18 mouse cellular contexts compared by ENCODE assay signal in genomic region chr8:11341111-11341566, GRCm38 (mm10). TPM values are rescaled to one million over a fixed set of nuclear protein-coding genes. Genes with fewer than 3 reads are reported as not detected.
A peak's percentile ranks its signal among the peaks of the same experiment; 100 is the strongest.
DNase-seq lines count a peak whose midpoint lies in the region; ATAC-seq and TF ChIP-seq lines count a peak whose summit lies in the region.
"Had no signal": no experiment of that assay in that cellular context is flagged by ENCODE, and none has a peak within 500 bp of the region (broad histone marks: within the 10 kb centered on the region; RNA-seq: fewer than 3 reads in every experiment).

No protein-coding gene starts in this region.

- intact Hi-C loops in heart, postnatal 25 days (cut with DNase I): no loop called here

- no peak for DNase-seq in heart, postnatal 25 days (ENCODE audit: low spot score)
- DNase-seq in lung, postnatal 0 days (ENCODE audit: low spot score): no peak
- no peak for DNase-seq in lung, postnatal 36 days
- DNase-seq in splenic B cell, adult 2 months (ENCODE audit: low read depth, low spot score): peak; percentile 1
- DNase-seq in left cerebral cortex, adult 9 months (ENCODE audit: low spot score in 2 of 2): no peak
- DNase-seq in thymus, postnatal 0 days (ENCODE audit: low spot score): no peak
- DNase-seq: cerebellum, postnatal 10 days; thymus, postnatal 25 days had no signal

- peaks cover 6% of the 10 kb centered on the region; the same call in 1 of the 2 replicates for H3K36me3 ChIP-seq in heart, embryonic 13.5 days
- no peaks in the 10 kb centered on the region for H3K36me3 ChIP-seq in lung, postnatal 0 days (ENCODE audit: insufficient read depth, low read length)
- no peaks in the 10 kb centered on the region for H3K36me3 ChIP-seq in heart, embryonic 15.5 days
- H3K36me3 ChIP-seq in splenic B cell, adult 2 months (ENCODE audit: control insufficient read depth, insufficient read depth, low read length, poor library complexity, severe bottlenecking): no peaks in the 10 kb centered on the region
- H3K36me3 ChIP-seq: intestine, embryonic 15.5 days; liver, embryonic 15.5 days; midbrain, embryonic 10.5 days; stomach, embryonic 15.5 days had no signal

- H3K4me3 ChIP-seq in heart, embryonic 13.5 days: no peak overlapping the region
- no peak overlapping the region for H3K4me3 ChIP-seq in lung, postnatal 0 days (ENCODE audit: low read depth, low read length)
- H3K4me3 ChIP-seq in heart, embryonic 15.5 days: no peak overlapping the region
- H3K4me3 ChIP-seq: erythroblast, embryonic 14.5 days; intestine, embryonic 15.5 days; liver, embryonic 15.5 days; midbrain, embryonic 10.5 days; stomach, embryonic 15.5 days had no signal

- H3K4me1 ChIP-seq in heart, embryonic 13.5 days: peaks cover 81% of the 10 kb centered on the region
- peaks cover 37% of the 10 kb centered on the region for H3K4me1 ChIP-seq in lung, postnatal 0 days (ENCODE audit: insufficient read depth, low read depth, low read length)
- peaks cover 66% of the 10 kb centered on the region for H3K4me1 ChIP-seq in heart, embryonic 15.5 days (replicated peaks)

- ATAC-seq in heart, embryonic 13.5 days (ENCODE audit: extremely low read depth, insufficient number of reproducible peaks, low FRiP score, low TSS enrichment): no peak
- ATAC-seq in lung, postnatal 0 days: no peak
- ATAC-seq in heart, embryonic 15.5 days (replicated peaks; ENCODE audit: insufficient number of reproducible peaks, insufficient read depth, low FRiP score, low read depth): no peak
- ATAC-seq: CD4-positive, CD25-positive, alpha-beta regulatory T cell, adult 4 months; forebrain, embryonic 16.5 days had no signal

- H3K4me2 ChIP-seq in heart, embryonic 13.5 days: no peak overlapping the region
- no peak overlapping the region for H3K4me2 ChIP-seq in lung, postnatal 0 days (replicated peaks; ENCODE audit: low read depth, low read length)
- H3K4me2 ChIP-seq in heart, embryonic 15.5 days: no peak overlapping the region
- H3K4me2 ChIP-seq: intestine, embryonic 15.5 days; liver, embryonic 15.5 days; stomach, embryonic 15.5 days had no signal

- WGBS in heart, embryonic 13.5 days: 52% methylated on average over 3 of the region's 3 CpGs
- WGBS in lung, postnatal 0 days: 28% methylated on average over 3 of the region's 3 CpGs
- 55% methylated on average over 3 of the region's 3 CpGs for WGBS in heart, embryonic 15.5 days

- no peaks in the 10 kb centered on the region for H3K9me3 ChIP-seq in heart, embryonic 13.5 days
- no peaks in the 10 kb centered on the region for H3K9me3 ChIP-seq in lung, postnatal 0 days (ENCODE audit: low read length)
- no peaks in the 10 kb centered on the region for H3K9me3 ChIP-seq in heart, embryonic 15.5 days (replicated peaks)
- H3K9me3 ChIP-seq: intestine, embryonic 15.5 days; liver, embryonic 15.5 days; midbrain, embryonic 10.5 days; stomach, embryonic 15.5 days had no signal

- no peak overlapping the region for H3K9ac ChIP-seq in heart, embryonic 13.5 days
- H3K9ac ChIP-seq in lung, postnatal 0 days (replicated peaks; ENCODE audit: low read depth): no peak overlapping the region
- no peak overlapping the region for H3K9ac ChIP-seq in heart, embryonic 15.5 days
- H3K9ac ChIP-seq: intestine, embryonic 15.5 days; liver, embryonic 15.5 days; stomach, embryonic 15.5 days had no signal

- peak; percentile 44; the same call in 1 of the 2 replicates for TF ChIP-seq EP300 in lung, postnatal 0 days (IDR thresholded peaks at IDR 0.05)

- no peaks in the 10 kb centered on the region for H3K27me3 ChIP-seq in heart, embryonic 13.5 days (replicated peaks)
- H3K27me3 ChIP-seq in lung, postnatal 0 days (replicated peaks; ENCODE audit: insufficient read depth, low read length): no peaks in the 10 kb centered on the region
- no peaks in the 10 kb centered on the region for H3K27me3 ChIP-seq in heart, embryonic 15.5 days
- no peaks in the 10 kb centered on the region for H3K27me3 ChIP-seq in splenic B cell, adult 2 months (ENCODE audit: control insufficient read depth, insufficient read depth, low read length, poor library complexity, severe bottlenecking)
- H3K27me3 ChIP-seq: intestine, embryonic 15.5 days; liver, embryonic 15.5 days; stomach, embryonic 15.5 days had no signal

- no peak for TF ChIP-seq CTCF in lung, postnatal 0 days (IDR thresholded peaks at IDR 0.05)

- peak overlapping the region; percentile 65 for H3K27ac ChIP-seq in heart, embryonic 13.5 days (replicated peaks)
- H3K27ac ChIP-seq in lung, postnatal 0 days (ENCODE audit: low read length): peak overlapping the region; percentile 51; the same call in 1 of the 2 replicates
- H3K27ac ChIP-seq in heart, embryonic 15.5 days: peak overlapping the region; percentile 39
- H3K27ac ChIP-seq: intestine, embryonic 15.5 days; liver, embryonic 15.5 days; stomach, embryonic 15.5 days had no signal

RNA-seq across cellular contexts. Expression of gene Col4a1, which starts 28.5 kb away (rescaled TPM):
- polyA plus RNA-seq in heart, embryonic 13.5 days (2015; fragmentation: Nextera tagmentation; extraction: Ambion mirVana): 164 TPM in 2 replicates
- total RNA-seq in heart, postnatal 25 days (2021): 100 to 1,000 TPM; 537 to 622 TPM
- 346 and 376 TPM in 2 replicates for polyA plus RNA-seq in lung, postnatal 0 days (2015; fragmentation: Nextera tagmentation; extraction: Ambion mirVana)
- 191 and 245 TPM in 2 replicates for polyA plus RNA-seq in heart, embryonic 15.5 days (2015; fragmentation: Nextera tagmentation; extraction: Ambion mirVana)
- 56.0 and 57.0 TPM in 2 replicates for polyA plus RNA-seq in thymus, postnatal 0 days (2015; fragmentation: Nextera tagmentation; extraction: Ambion mirVana)
- total RNA-seq: neutrophil, adult 5-6 weeks had no signal

RNA-seq across cellular contexts. Expression of gene Col4a2, which starts 28.5 kb away (rescaled TPM):
- polyA plus RNA-seq in heart, embryonic 13.5 days (2015; fragmentation: Nextera tagmentation; extraction: Ambion mirVana): 66.9 and 71.5 TPM in 2 replicates
- total RNA-seq in heart, postnatal 25 days (2021): 100 to 1,000 TPM; 292 to 338 TPM
- polyA plus RNA-seq in lung, postnatal 0 days (2015; fragmentation: Nextera tagmentation; extraction: Ambion mirVana): 183 and 189 TPM in 2 replicates
- polyA plus RNA-seq in heart, embryonic 15.5 days (2015; fragmentation: Nextera tagmentation; extraction: Ambion mirVana): 89.8 and 106 TPM in 2 replicates
- 25.4 and 27.8 TPM in 2 replicates for polyA plus RNA-seq in thymus, postnatal 0 days (2015; fragmentation: Nextera tagmentation; extraction: Ambion mirVana)
- total RNA-seq: neutrophil, adult 5-6 weeks had no signal
- polyA plus RNA-seq: CD4-positive, CD25-positive, alpha-beta regulatory T cell, adult 4 months had no signal
